Mouse (Mus musculus) embryo, embryonic 11.5 days (tissue): ENCODE data around the gene Tk1.
"Not testable (repeated sequence)": the region's sequence is repeated elsewhere in the genome, so short reads cannot be mapped to it uniquely, and the experiment has no call there.

Experiments used
- DNase-seq: peaks from one replicate; pipeline ENCODE4 v3.0.0-alpha.2; 2012; ENCODE audit warnings: low read depth, low spot score

Gene Tk1

GRCm38 (mm10) chr11:117823411-117823810 lies 2.5 kb downstream of the Tk1 start:
- DNase-seq = no peak

GRCm38 (mm10) chr11:117822728-117823241 lies 3.1 kb downstream of the Tk1 start:
- no peak for DNase-seq

- no peak for DNase-seq
These were observed 4.0 kb downstream of the Tk1 start for GRCm38 (mm10) chr11:117821868-117822267.

GRCm38 (mm10) chr11:117820173-117820572 lies 5.7 kb downstream of the Tk1 start:
- no peak for DNase-seq

- no peak for DNase-seq
These were observed 6.8 kb downstream of the Tk1 start for GRCm38 (mm10) chr11:117819095-117819494.

GRCm38 (mm10) chr11:117816389-117816996 lies 9.4 kb downstream of the Tk1 start:
- DNase-seq = no peak

- not testable (repeated sequence) for DNase-seq
These were observed 10.0 kb downstream of the Tk1 start for GRCm38 (mm10) chr11:117815850-117816249.

- no peak for DNase-seq
These were observed 11.1 kb downstream of the Tk1 start for GRCm38 (mm10) chr11:117814704-117815366.

- DNase-seq = no peak
These were observed 12.0 kb downstream of the Tk1 start for GRCm38 (mm10) chr11:117813867-117814266.

GRCm38 (mm10) chr11:117810401-117811046 lies 15.4 kb downstream of the Tk1 start:
- DNase-seq = peak; percentile 62

GRCm38 (mm10) chr11:117809407-117810311 lies 16.2 kb downstream of the Tk1 start, which contains the start of the genes Gm20708 and Syngr2:
Gene Gm20708 (plus strand): TSS chr11:117809668.
Gene Syngr2 (plus strand): TSS chr11:117809668.
- no peak for DNase-seq

GRCm38 (mm10) chr11:117806781-117807180 lies 19.1 kb downstream of the Tk1 start:
- DNase-seq = no peak

- no peak for DNase-seq
These were observed 22.7 kb downstream of the Tk1 start for GRCm38 (mm10) chr11:117803166-117803688.

- DNase-seq = no peak
These were observed 24.2 kb downstream of the Tk1 start for GRCm38 (mm10) chr11:117801650-117802049.

GRCm38 (mm10) chr11:117800038-117800437 lies 25.9 kb downstream of the Tk1 start:
- no peak for DNase-seq

- DNase-seq = no peak
These were observed 26.7 kb downstream of the Tk1 start for GRCm38 (mm10) chr11:117799174-117799573.

- no peak for DNase-seq
These were observed 27.7 kb downstream of the Tk1 start for GRCm38 (mm10) chr11:117798160-117798541.

GRCm38 (mm10) chr11:117797511-117798159 lies 28.3 kb downstream of the Tk1 start, which contains the start of gene 6030468B19Rik:
Gene 6030468B19Rik (plus strand): TSS chr11:117797660.
- DNase-seq = no peak

- DNase-seq = no peak
These were observed 28.9 kb downstream of the Tk1 start for GRCm38 (mm10) chr11:117796954-117797353.

GRCm38 (mm10) chr11:117794035-117794551 lies 31.8 kb downstream of the Tk1 start:
- DNase-seq = no peak
